Mouse (Mus musculus) thymus, postnatal 4 days (tissue): ENCODE data around the gene Coro1b.

ENCODE experiments used
- DNase-seq: peaks from one replicate; pipeline ENCODE4 v3.0.0; 2021

Gene Coro1b

GRCm38 (mm10) chr19:4162646-4163542 is 14.5 kb downstream of the Coro1b start, which contains the start of gene Rps6kb2:
Rps6kb2 (minus strand) TSS chr19:4163354.
- peak; percentile 95 for DNase-seq

DNA sequence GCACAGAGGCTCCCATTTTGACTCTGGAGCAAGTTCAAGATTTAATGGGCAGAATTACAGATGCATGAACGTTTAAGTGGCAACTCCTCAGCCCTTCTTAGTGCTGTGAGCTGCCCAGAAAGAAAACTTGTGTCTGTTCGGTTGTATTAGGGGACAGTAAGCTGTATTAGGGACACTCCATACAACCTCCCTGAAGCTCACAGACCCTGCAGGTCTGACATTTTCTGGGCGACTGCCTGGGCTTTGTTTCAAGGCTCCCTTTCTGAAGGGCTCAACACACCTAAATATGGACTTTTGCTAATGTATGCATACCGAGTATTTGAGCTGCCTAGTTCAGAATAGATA is 15.1 kb downstream of the Coro1b start:
- no peak for DNase-seq

DNA sequence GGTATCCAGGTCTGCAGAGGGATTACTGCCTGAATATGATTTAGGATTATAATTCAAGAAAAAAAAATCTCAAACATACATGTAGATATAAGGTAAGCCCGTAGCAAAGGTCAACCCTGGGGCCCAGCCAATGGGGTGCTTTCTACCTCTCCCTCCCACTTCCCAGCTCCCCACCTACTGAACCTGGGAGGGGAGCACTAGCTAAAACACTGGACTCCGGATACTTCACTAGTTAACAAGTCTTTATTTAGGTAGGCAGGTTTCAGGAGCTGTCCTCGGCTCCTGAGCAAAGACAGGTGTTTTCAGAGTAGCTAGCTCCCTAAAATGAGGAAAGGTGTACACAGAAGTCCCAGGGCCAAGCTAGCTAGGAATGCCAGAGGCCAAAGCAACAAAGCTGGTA is 15.7 kb downstream of the Coro1b start:
- DNase-seq = no peak

DNA sequence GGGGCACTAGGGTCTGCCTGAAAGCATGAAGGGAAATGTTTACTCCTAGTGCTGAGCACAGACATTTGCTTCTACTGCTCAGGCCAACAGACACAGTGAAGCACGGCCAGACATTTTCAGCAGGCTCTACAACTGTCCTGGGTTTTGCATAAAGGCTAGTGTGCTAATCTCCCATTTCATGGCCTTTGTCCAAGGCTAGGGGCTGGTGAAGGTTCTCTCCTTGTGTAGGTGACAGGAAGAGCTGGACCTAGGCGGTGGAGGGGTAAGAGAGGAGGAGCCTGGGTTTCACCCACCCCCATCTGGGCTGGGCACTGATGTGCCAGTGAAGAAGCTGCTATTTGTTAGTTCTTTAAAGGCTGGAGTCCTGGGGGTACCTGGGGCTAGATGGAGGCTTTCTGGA is 16.3 kb downstream of the Coro1b start:
- no peak for DNase-seq

DNA sequence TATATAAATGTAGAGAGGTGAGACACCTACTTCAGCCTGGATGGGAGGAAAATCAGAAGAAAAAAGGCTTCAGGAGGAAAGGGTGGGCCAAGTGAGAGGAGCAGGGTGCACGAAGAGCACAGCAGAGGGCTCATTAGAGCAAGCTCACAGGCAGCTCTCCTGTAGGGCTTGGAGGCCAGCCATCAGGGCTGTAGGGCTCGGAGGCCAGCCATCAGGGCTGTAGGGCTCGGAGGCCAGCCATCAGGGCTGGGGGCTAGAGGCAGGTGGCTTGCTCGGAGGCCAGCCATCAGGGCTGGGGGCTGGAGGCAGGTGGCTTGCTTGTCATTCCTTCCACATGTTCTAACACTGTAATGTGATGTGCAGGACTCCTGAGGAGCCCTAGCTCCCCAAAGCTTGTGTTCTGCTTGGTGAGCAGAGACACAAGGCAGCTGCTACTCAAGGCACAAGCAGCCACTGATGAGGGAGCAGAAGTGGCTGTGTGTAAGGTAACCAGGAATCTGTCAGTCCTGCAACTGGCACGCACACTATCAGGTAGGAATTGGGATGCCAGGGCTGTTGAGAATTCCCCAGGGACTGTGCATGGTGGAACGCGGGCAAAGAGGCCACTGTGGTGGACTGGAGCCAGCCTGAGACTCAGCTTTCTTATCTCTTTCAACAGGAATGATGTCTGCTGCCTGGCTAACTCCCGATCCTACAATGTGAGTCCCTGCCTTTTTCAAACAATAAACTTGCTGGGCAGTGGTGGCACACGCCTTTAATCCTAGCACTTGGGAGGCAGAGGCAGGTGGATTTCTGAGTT is 18.5 kb downstream of the Coro1b start:
- DNase-seq = no peak

DNA sequence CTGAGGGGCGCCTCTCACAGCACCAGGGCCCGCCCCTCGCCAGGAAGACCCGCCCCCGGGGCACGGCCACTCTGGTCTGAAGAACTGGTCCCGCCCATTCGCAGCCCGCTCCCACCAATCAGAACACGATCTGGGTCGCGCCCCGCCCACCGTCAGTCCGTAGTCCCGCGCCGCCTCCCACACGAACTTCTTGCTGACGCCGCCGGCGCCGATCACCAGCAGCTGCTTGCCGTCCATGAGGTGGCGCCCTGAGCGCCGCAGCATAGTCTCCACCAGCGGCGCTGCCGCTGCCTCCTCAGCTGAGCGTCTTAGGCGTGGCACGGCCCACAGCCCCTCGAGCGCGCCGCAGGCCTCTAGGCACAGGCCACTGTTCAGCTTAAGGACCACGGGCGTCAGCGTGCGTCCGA is 21.0 kb downstream of the Coro1b start:
- peak; percentile 99 for DNase-seq

- no peak for DNase-seq
Measured at GRCm38 (mm10) chr19:4169810-4170209, 21.4 kb downstream of the Coro1b start.

DNA sequence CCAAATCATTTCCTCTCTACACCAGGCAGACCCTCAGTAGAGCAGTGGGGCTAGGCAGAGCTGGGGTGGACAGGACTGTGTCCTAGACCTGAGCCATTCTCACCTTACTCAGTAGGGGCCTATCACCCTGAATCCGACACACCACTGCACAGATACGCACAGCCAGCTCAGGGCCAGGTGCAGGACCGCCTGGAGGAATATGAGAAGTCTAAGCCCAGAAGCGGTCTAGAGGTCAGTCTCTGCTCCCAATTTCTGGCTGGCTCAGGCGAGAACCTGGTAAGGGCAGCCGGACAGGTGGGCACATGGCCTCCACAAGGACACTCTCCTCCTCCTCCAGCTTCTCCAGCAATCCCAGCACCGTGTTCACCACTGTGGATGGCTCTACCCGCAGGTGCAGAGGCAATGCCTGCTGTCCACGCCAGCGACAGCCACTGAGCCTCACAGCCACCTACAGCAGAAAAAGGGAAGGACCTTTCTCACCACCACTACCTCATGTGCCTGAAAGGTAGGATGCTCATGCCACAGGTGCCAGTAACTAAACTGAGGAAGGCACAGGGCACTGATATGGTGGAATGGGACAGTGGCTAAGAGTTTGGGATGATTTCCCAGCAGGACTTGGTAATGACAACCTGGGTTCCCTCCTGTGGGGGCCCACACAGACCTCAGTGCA is 22.4 kb downstream of the Coro1b start:
- no peak for DNase-seq

- DNase-seq = no peak
Measured at GRCm38 (mm10) chr19:4171393-4172290, 23.2 kb downstream of the Coro1b start.

DNA sequence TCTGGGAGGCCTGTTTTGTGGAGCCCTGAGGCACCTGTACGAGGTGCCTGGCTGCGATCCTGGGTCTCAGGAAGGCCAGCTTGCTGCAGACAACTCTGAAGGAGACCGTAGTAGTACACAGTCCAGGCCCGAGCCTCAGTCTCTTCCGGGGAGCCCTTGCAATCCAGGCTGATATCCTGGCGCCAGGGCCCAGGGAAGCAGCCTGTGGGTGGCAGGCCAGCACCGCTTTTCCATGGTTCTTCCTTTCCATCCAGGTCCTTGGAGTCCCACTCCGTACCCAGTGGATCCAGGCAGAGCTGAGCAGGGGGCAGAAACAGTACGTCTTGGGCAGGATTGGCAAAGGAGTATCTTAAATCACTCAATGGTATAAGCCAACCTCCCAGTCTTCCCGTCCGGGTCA is 24.5 kb downstream of the Coro1b start:
- no peak for DNase-seq

DNA sequence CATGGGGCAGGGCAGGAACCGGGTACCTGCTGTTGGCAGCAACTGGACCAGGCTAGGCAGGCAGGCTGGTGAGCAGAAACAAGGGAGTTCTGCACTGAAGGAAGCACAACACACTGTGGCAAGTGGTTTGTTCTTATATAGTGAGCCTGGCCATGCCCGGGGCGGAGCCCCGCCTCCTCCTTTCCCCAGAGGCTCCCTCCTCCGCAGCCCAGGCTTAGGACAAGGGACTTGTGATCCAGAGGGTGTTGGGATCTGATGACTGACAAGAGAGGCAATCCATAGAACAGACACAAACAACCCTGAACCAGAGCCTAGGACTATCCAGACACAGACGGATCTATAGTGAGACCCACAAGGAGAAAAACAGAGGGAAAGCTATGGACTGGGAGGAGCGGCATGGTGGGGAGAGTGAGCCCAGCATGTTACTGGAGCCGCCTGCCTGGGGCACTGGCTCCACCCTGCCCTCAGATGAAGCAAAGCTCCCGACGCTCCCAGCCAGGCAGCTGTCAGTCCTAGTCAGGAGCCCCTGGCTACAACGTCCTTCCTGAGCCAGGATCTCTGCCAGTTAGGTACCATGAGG is 27.0 kb downstream of the Coro1b start, which contains the start of gene Carns1:
Carns1 (minus strand) TSS at position 112 of the 580 bp plus-strand sequence.
- no peak for DNase-seq

- no peak for DNase-seq
Measured at GRCm38 (mm10) chr19:4180411-4180810, 32.0 kb downstream of the Coro1b start.

- peak; percentile 63 for DNase-seq
Measured at GRCm38 (mm10) chr19:4181892-4182291, 33.5 kb downstream of the Coro1b start.

DNA sequence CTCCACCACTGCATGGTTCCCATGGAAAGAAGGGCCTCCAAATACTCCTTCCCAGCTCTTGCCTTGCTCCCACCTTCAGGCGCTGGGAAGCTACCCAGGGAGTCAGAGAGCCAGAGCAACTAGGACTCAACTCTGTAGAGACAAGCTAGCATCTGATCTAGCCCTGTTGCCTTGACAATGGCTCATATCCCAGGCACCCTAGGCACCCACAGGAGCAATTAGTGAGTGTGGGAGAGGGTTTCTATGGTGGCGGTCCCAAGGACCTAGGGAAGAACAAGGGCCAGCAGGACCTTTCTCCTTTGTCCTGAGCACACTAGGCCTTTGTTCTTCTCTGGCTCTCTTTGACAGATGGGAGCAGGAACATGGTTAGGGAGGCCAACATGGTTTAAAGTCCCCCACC is 35.3 kb downstream of the Coro1b start:
- no peak for DNase-seq

DNA sequence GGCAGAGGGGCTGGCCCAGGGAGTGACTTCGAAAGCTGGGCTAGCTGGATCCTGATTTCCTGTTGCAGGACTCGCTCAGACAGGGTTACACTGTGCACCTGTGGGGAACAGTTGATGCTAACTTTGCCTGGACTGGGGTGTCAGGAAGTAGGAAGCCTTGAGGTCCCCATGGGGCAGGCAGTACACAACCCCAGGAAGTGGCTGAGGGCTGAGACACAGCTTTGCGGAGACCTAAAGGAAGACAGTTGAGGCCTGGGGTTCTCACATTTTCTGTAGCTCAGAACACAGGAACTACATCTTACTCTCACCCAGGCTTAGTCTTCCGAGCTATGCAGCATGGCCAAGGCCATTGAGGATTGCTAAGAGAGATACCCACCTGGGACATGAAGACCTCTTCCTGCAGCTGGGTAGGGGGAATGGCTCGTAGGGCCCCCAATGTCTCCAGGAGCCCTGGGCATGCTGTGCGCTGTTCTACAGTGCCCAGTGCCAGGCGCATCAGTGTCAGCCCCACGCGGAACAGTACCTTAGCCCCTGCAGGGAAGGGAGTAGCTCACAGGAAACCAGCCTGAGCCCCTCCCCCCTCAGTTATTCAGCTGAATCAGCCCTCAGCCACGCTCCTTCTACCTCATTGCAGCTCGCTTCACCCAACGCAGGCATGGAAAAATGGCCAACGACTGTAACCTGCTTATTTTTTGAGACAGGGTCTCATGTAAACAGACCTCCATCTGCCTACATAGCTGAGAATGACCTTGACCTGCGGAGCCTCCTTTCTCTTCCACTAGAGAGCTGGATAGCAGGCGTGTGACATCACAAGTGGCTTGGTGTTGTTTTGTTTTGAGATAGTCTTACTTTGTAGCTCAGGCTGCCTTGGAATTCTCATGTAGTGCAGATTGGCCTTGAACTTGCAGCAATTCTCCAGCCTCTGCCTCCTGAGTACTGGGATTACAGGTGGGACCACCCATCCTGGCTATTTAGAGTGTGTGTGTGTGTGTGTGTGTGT is 36.9 kb downstream of the Coro1b start:
- peak; percentile 87 for DNase-seq

- DNase-seq = peak; percentile 17
Measured at GRCm38 (mm10) chr19:4187303-4187702, 38.9 kb downstream of the Coro1b start.

- DNase-seq = peak; percentile 43
Measured at GRCm38 (mm10) chr19:4189051-4189620, 40.7 kb downstream of the Coro1b start.

- DNase-seq = peak; percentile 87
Measured at GRCm38 (mm10) chr19:4190831-4191334, 42.5 kb downstream of the Coro1b start, which contains the start of gene Tbc1d10c. Tbc1d10c (minus strand) TSS chr19:4191284.

- DNase-seq = peak; percentile 100
Measured at GRCm38 (mm10) chr19:4191528-4192250, 43.3 kb downstream of the Coro1b start, which contains the start of gene Ppp1ca. Ppp1ca (plus strand) TSS chr19:4192065.
